Mouse (Mus musculus) limb, embryonic 12.5 days (tissue): ENCODE measurements around the gene Larp7. TPM values are rescaled to one million over a fixed set of nuclear protein-coding genes. Genes with fewer than 3 reads are reported as not detected.
A peak's percentile ranks its signal among the peaks of the same experiment; 100 is the strongest.

Source experiments
- ATAC-seq: fragments of 200-750 bp; cut with Nextera tagmentation; 2 replicates; pipeline ENCODE4 v1.8.0; 2017; ENCODE audit warnings: low read depth, moderate TSS enrichment; ENCODE audit not compliant: insufficient number of reproducible peaks, insufficient read depth, low FRiP score, low TSS enrichment
- H3K27ac ChIP-seq: fragments of 300-500 bp; sonication (generic); 2 replicates; pipeline ENCODE4 v1.5.1; 2016; ENCODE audit warnings: mild to moderate bottlenecking, moderate library complexity
- H3K27me3 ChIP-seq: fragments of 300-500 bp; sonication (generic); 2 replicates; pipeline ENCODE4 v1.6.1; 2016; ENCODE audit warnings: mild to moderate bottlenecking, moderate library complexity
- H3K36me3 ChIP-seq: fragments of 300-500 bp; sonication (generic); 2 replicates; pipeline ENCODE4 v1.6.1; 2016; ENCODE audit warnings: mild to moderate bottlenecking, moderate library complexity
- H3K4me1 ChIP-seq: fragments of 300-500 bp; sonication (generic); replicated peaks from 2 replicates; pipeline ENCODE4 v1.6.1; 2016
- H3K4me2 ChIP-seq: fragments of 300-500 bp; sonication (generic); 2 replicates; pipeline ENCODE4 v1.6.1; 2016; ENCODE audit warnings: mild to moderate bottlenecking, moderate library complexity
- H3K4me3 ChIP-seq: fragments of 300-500 bp; sonication (generic); replicated peaks from 2 replicates; pipeline ENCODE4 v1.5.1; 2016; ENCODE audit warnings: mild to moderate bottlenecking
- H3K9ac ChIP-seq: fragments of 300-500 bp; sonication (generic); replicated peaks from 2 replicates; pipeline ENCODE4 v1.6.1; 2016; ENCODE audit warnings: mild to moderate bottlenecking, moderate library complexity
- H3K9me3 ChIP-seq: fragments of 300-500 bp; sonication (generic); 2 replicates; pipeline ENCODE4 v1.6.1; 2016; ENCODE audit warnings: mild to moderate bottlenecking, moderate library complexity
- WGBS: fragments of 180-500 bp; shearing (Covaris S2); methylation state at CpG from one replicate; pipeline ENCODE4 v1.1.7; 2016; 5-methylcytosine and 5-hydroxymethylcytosine counted together
- polyA plus RNA-seq: library from polyadenylated mRNA; unstranded; fragments of >200 nt; fragmentation: Nextera tagmentation; extraction: Ambion mirVana; gene quantifications from 2 replicates; pipeline ENCODE4 v1.2.1, GENCODE M21; 2016

The Larp7 gene
- 66.2 and 71.0 TPM in 2 replicates for polyA plus RNA-seq

GRCm38 (mm10) chr3:127552973-127553719 lies at the start of gene Larp7, which contains the start of gene Zgrf1:
Larp7 (minus strand) TSS chr3:127553349.
Zgrf1 (plus strand) TSS chr3:127553489.
- peaks cover 21% of the 10 kb centered on the region for H3K36me3 ChIP-seq
- peaks cover 13% of the 10 kb centered on the region for H3K4me1 ChIP-seq
- H3K27ac ChIP-seq = peak within 1 kb of the TSS; percentile 93
- H3K4me2 ChIP-seq = peak within 1 kb of the TSS; percentile 67
- peak; percentile 99 for ATAC-seq
- no peaks in the 10 kb centered on the region for H3K9me3 ChIP-seq
- peak within 1 kb of the TSS; percentile 74 for H3K9ac ChIP-seq
- WGBS = under 1% methylated on average over 72 of the region's 73 CpGs
- no peaks in the 10 kb centered on the region for H3K27me3 ChIP-seq
- H3K4me3 ChIP-seq = peak within 1 kb of the TSS; percentile 78

- no peak overlapping the region for H3K4me3 ChIP-seq
- no peak overlapping the region for H3K9ac ChIP-seq
- H3K36me3 ChIP-seq = peaks cover 64% of the 10 kb centered on the region
- H3K9me3 ChIP-seq = no peaks in the 10 kb centered on the region
- no peaks in the 10 kb centered on the region for H3K4me1 ChIP-seq
- ATAC-seq = no peak
- no peak overlapping the region for H3K27ac ChIP-seq
- H3K27me3 ChIP-seq = no peaks in the 10 kb centered on the region
- no peak overlapping the region for H3K4me2 ChIP-seq
- 78% methylated on average over 1 of the region's 1 CpGs for WGBS
These were observed 44.0 kb upstream of the Larp7 start for GRCm38 (mm10) chr3:127597136-127597535.

- Histone ChIP-seq H3K27ac (no peak overlapping the region), H3K4me3 (no peak overlapping the region), H3K27me3 (no peaks in the 10 kb centered on the region), H3K36me3 (peaks cover 58% of the 10 kb centered on the region), H3K4me1 (no peaks in the 10 kb centered on the region), H3K4me2 (no peak overlapping the region), H3K9ac (no peak overlapping the region), H3K9me3 (no peaks in the 10 kb centered on the region)
- ATAC-seq = no peak
- 70% methylated on average over 4 of the region's 4 CpGs for WGBS
These were observed 19.4 kb upstream of the Larp7 start for GRCm38 (mm10) chr3:127572557-127572956.

- 84% methylated on average over 3 of the region's 3 CpGs for WGBS
- H3K27ac ChIP-seq = no peak overlapping the region
- H3K9me3 ChIP-seq = no peaks in the 10 kb centered on the region
- H3K4me2 ChIP-seq = no peak overlapping the region
- H3K36me3 ChIP-seq = peaks cover 69% of the 10 kb centered on the region
- no peak overlapping the region for H3K4me3 ChIP-seq
- no peak for ATAC-seq
- H3K4me1 ChIP-seq = no peaks in the 10 kb centered on the region
- no peaks in the 10 kb centered on the region for H3K27me3 ChIP-seq
- H3K9ac ChIP-seq = no peak overlapping the region
These were observed 12.0 kb upstream of the Larp7 start for GRCm38 (mm10) chr3:127565129-127565528.

- Histone ChIP-seq H3K4me2 (no peak overlapping the region), H3K4me3 (no peak overlapping the region), H3K9me3 (no peaks in the 10 kb centered on the region), H3K4me1 (no peaks in the 10 kb centered on the region), H3K36me3 (peaks cover 50% of the 10 kb centered on the region), H3K27ac (no peak overlapping the region), H3K27me3 (no peaks in the 10 kb centered on the region), H3K9ac (no peak overlapping the region)
- ATAC-seq = no peak
- WGBS = 89% methylated on average over 4 of the region's 4 CpGs
These were observed 9.8 kb upstream of the Larp7 start for GRCm38 (mm10) chr3:127562974-127563373.

- H3K9me3 ChIP-seq = no peaks in the 10 kb centered on the region
- no peak overlapping the region for H3K27ac ChIP-seq
- peaks cover 43% of the 10 kb centered on the region for H3K36me3 ChIP-seq
- no peak overlapping the region for H3K4me2 ChIP-seq
- H3K4me1 ChIP-seq = peaks cover 8% of the 10 kb centered on the region
- no peak overlapping the region for H3K4me3 ChIP-seq
- H3K27me3 ChIP-seq = no peaks in the 10 kb centered on the region
- no peak for ATAC-seq
- H3K9ac ChIP-seq = no peak overlapping the region
These were observed 5.1 kb upstream of the Larp7 start for GRCm38 (mm10) chr3:127558201-127558600.

- H3K9ac ChIP-seq = no peak overlapping the region
These were observed 1.6 kb upstream of the Larp7 start for GRCm38 (mm10) chr3:127554723-127555122.

GRCm38 (mm10) chr3:127553720-127554043 lies 533 bp upstream of the Larp7 start:
- WGBS = under 1% methylated on average over 4 of the region's 4 CpGs
- Histone ChIP-seq H3K27me3 (no peaks in the 10 kb centered on the region), H3K4me2 (peak overlapping the region; percentile 67), H3K9me3 (no peaks in the 10 kb centered on the region), H3K36me3 (peaks cover 21% of the 10 kb centered on the region), H3K4me1 (peaks cover 13% of the 10 kb centered on the region), H3K9ac (peak overlapping the region; percentile 61), H3K27ac (peak overlapping the region; percentile 4; the same call in 1 of the 2 replicates), H3K4me3 (peak overlapping the region; percentile 78)
- ATAC-seq = no peak

More at GRCm38 (mm10) chr3:127554723-127555122, 1.6 kb upstream of the Larp7 start:
- WGBS = 66% methylated on average over 5 of the region's 5 CpGs
- H3K27me3 ChIP-seq = no peaks in the 10 kb centered on the region
- H3K4me3 ChIP-seq = peak overlapping the region; percentile 78
- no peak overlapping the region for H3K27ac ChIP-seq
- no peaks in the 10 kb centered on the region for H3K9me3 ChIP-seq
- peaks cover 13% of the 10 kb centered on the region for H3K4me1 ChIP-seq
- peaks cover 21% of the 10 kb centered on the region for H3K36me3 ChIP-seq
- H3K4me2 ChIP-seq = peak overlapping the region; percentile 67
- no peak for ATAC-seq

GRCm38 (mm10) chr3:127552434-127552972 lies 646 bp downstream of the Larp7 start:
- H3K4me3 ChIP-seq = peak overlapping the region; percentile 78
- ATAC-seq = no peak
- H3K4me2 ChIP-seq = peak overlapping the region; percentile 67
- peaks cover 19% of the 10 kb centered on the region for H3K36me3 ChIP-seq
- WGBS = 11% methylated on average over 11 of the region's 13 CpGs
- H3K9me3 ChIP-seq = no peaks in the 10 kb centered on the region
- peak overlapping the region; percentile 74 for H3K9ac ChIP-seq
- no peaks in the 10 kb centered on the region for H3K27me3 ChIP-seq
- H3K27ac ChIP-seq = peak overlapping the region; percentile 93
- peaks cover 13% of the 10 kb centered on the region for H3K4me1 ChIP-seq

GRCm38 (mm10) chr3:127547882-127548281 lies 5.3 kb downstream of the Larp7 start:
- ATAC-seq = no peak
- Histone ChIP-seq H3K4me1 (0 out of 2 replicates have a peak, but pooled peaks cover 5% of the 10 kb centered on the region), H3K9ac (no peak overlapping the region), H3K9me3 (no peaks in the 10 kb centered on the region), H3K4me3 (no peak overlapping the region), H3K27me3 (no peaks in the 10 kb centered on the region), H3K36me3 (peaks cover 32% of the 10 kb centered on the region), H3K27ac (no peak overlapping the region), H3K4me2 (no peak overlapping the region)
- 31% methylated on average over 5 of the region's 5 CpGs for WGBS

GRCm38 (mm10) chr3:127544610-127545121 lies 8.5 kb downstream of the Larp7 start:
- H3K4me1 ChIP-seq = no peaks in the 10 kb centered on the region
- no peak for ATAC-seq
- no peak overlapping the region for H3K27ac ChIP-seq
- H3K27me3 ChIP-seq = no peaks in the 10 kb centered on the region
- 36% methylated on average over 5 of the region's 5 CpGs for WGBS
- H3K36me3 ChIP-seq = peaks cover 50% of the 10 kb centered on the region
- no peak overlapping the region for H3K4me3 ChIP-seq
- H3K9ac ChIP-seq = no peak overlapping the region
- H3K9me3 ChIP-seq = no peaks in the 10 kb centered on the region
- no peak overlapping the region for H3K4me2 ChIP-seq
